Mouse (Mus musculus) adrenal gland, adult 2 months (tissue): ENCODE data around the gene Entr1. TPM values are rescaled to one million over a fixed set of nuclear protein-coding genes. Genes with fewer than 3 reads are reported as not detected.

Experiments
- DNase-seq: peaks from one replicate; pipeline ENCODE4 v3.0.0; 2021
- polyA plus RNA-seq: library from polyadenylated mRNA; depleted of rRNA; stranded (reverse); fragments of >200 nt; gene quantifications from 2 replicates; pipeline ENCODE4 v1.2.3, GENCODE M21; 2012; rRNA removed
- total RNA-seq, 2 experiments: library from RNA; stranded (reverse); gene quantifications; 2 replicates each; pipeline ENCODE4 v1.2.3; 2021

Entr1 gene
- total and polyA plus RNA-seq, 3 experiments: 93.3 to 121 (median 95.6) TPM

- no peak for DNase-seq
These were observed 40.9 kb downstream of the Entr1 start for GRCm38 (mm10) chr2:26348241-26348640.

GRCm38 (mm10) chr2:26342609-26343490, 46.3 kb downstream of the Entr1 start:
- peak; percentile 56 for DNase-seq

- DNase-seq: no peak
These were observed 47.1 kb downstream of the Entr1 start for GRCm38 (mm10) chr2:26342044-26342443.

- no peak for DNase-seq
These were observed 47.6 kb downstream of the Entr1 start for GRCm38 (mm10) chr2:26341510-26341981.

GRCm38 (mm10) chr2:26339204-26339551, 49.9 kb downstream of the Entr1 start:
- DNase-seq: peak; percentile 72

GRCm38 (mm10) chr2:26338302-26339203, 50.6 kb downstream of the Entr1 start:
- no peak for DNase-seq

Other genes starting within 250 kb of the Entr1 start
- 1 to 10 TPM in 1 of 2 experiments, not detected in 1; 2.6 TPM for gene Lhx3, start 181.0 kb downstream of the Entr1 start, total RNA-seq
- 0.84 and 1.4 TPM in 2 replicates for gene Lhx3, start 181.0 kb downstream of the Entr1 start, polyA plus RNA-seq
- gene Qsox2, start 151.8 kb downstream of the Entr1 start, total RNA-seq: 10 to 100 TPM; 16.6 to 22.5 TPM
- gene Qsox2, start 151.8 kb downstream of the Entr1 start, polyA plus RNA-seq: 24.3 and 25.4 TPM in 2 replicates
- gene Ccdc187, start 94.8 kb downstream of the Entr1 start, total RNA-seq: 1 to 10 TPM in 1 of 2 experiments, under 1 TPM in 1; 0.58 to 1.0 TPM
- 0.51 and 0.83 TPM in 2 replicates for gene Ccdc187, start 94.8 kb downstream of the Entr1 start, polyA plus RNA-seq
- gene Gpsm1, start 73.8 kb downstream of the Entr1 start, total RNA-seq: 10 to 100 TPM in 1 of 2 experiments, 1 to 10 TPM in 1; 9.4 to 14.9 TPM
- gene Gpsm1, start 73.8 kb downstream of the Entr1 start, polyA plus RNA-seq: 20.0 and 24.1 TPM in 2 replicates
- gene Dnlz, start 37.2 kb downstream of the Entr1 start, total RNA-seq: 10 to 100 TPM; 20.6 to 25.6 TPM
- 30.6 and 31.1 TPM in 2 replicates for gene Dnlz, start 37.2 kb downstream of the Entr1 start, polyA plus RNA-seq
- gene Card9, start 28.4 kb downstream of the Entr1 start, total RNA-seq: 1 to 10 TPM; 1.3 to 1.7 TPM
- gene Card9, start 28.4 kb downstream of the Entr1 start, polyA plus RNA-seq: 4.9 and 5.0 TPM in 2 replicates
- gene Snapc4, start 8.7 kb downstream of the Entr1 start, total RNA-seq: 10 to 100 TPM; 19.1 to 23.3 TPM
- gene Snapc4, start 8.7 kb downstream of the Entr1 start, polyA plus RNA-seq: 42.8 and 55.3 TPM in 2 replicates
- 100 to 1,000 TPM; 144 to 148 TPM for gene Pmpca, start within 50 bp of the Entr1 start, total RNA-seq
- 50.1 and 79.3 TPM in 2 replicates for gene Pmpca, start within 50 bp of the Entr1 start, polyA plus RNA-seq
- 10 to 100 TPM; 17.2 to 18.0 TPM for gene Inpp5e, start 19.9 kb upstream of the Entr1 start, total RNA-seq
- gene Inpp5e, start 19.9 kb upstream of the Entr1 start, polyA plus RNA-seq: 35.2 and 36.2 TPM in 2 replicates
- gene Sec16a, start 55.9 kb upstream of the Entr1 start, total RNA-seq: 10 to 100 TPM; 46.4 to 70.8 TPM
- 70.1 and 84.9 TPM in 2 replicates for gene Sec16a, start 55.9 kb upstream of the Entr1 start, polyA plus RNA-seq
- 10 to 100 TPM; 17.6 to 21.1 TPM for gene Notch1, start 127.3 kb upstream of the Entr1 start, total RNA-seq
- 37.1 and 49.2 TPM in 2 replicates for gene Notch1, start 127.3 kb upstream of the Entr1 start, polyA plus RNA-seq
- 100 to 1,000 TPM in 1 of 2 experiments, 10 to 100 TPM in 1; 71.2 to 146 TPM for gene Egfl7, start 190.7 kb upstream of the Entr1 start, total RNA-seq
- gene Egfl7, start 190.7 kb upstream of the Entr1 start, polyA plus RNA-seq: 355 and 444 TPM in 2 replicates
- not detected for gene Gm20532, start 197.3 kb upstream of the Entr1 start, total RNA-seq
- gene Gm20532, start 197.3 kb upstream of the Entr1 start, polyA plus RNA-seq: not detected in 2 replicates
- 100 to 1,000 TPM; 469 to 591 TPM for gene Agpat2, start 215.1 kb upstream of the Entr1 start, total RNA-seq
- gene Agpat2, start 215.1 kb upstream of the Entr1 start, polyA plus RNA-seq: 584 and 714 TPM in 2 replicates
- gene Fam69b, start 239.1 kb upstream of the Entr1 start, total RNA-seq: 10 to 100 TPM in 1 of 2 experiments, 1 to 10 TPM in 1; 6.9 to 15.7 TPM
- 21.8 and 33.4 TPM in 2 replicates for gene Fam69b, start 239.1 kb upstream of the Entr1 start, polyA plus RNA-seq